Mouse (Mus musculus): ENCODE measurements around the gene Fam149a.
"Not testable (repeated sequence)": the region's sequence is repeated elsewhere in the genome, so short reads cannot be mapped to it uniquely, and the experiment has no call there.

Fam149a gene

DNA sequence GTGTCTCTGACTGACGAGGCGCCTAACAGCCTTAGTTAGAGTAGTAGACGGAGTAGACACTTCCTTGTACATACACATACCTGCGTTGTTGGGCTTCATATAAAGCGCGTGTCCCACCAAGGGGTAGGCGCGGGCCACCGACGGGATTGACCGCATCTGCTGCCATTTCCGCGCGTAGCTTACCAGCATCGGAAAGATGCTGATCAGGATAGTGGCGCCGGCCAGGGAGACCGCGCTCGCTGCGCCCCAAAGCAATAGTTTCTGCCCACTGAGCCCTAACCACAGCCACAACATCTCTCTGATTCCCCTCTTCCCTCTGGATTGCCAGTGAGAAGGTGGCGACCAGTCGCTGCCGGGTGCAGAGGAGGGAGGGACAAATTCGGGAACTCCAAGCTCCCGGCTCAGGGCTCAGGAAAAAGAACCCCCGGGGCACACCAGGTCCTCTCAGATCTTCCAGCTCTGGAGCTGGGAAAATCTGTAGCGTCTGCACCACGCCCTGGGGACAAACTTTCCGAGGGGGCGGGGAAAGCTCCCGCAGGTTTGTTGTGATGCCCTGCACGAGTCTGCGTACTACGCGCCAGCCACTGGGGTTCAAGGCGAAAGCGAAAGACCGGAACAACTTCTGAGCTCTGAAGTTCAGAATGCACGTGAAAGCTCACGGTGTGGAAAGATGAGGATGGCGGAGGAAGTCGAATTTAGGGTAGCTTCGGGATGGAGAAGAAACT is 49.2 kb downstream of the Fam149a start, which contains the start of gene Cyp4v3:
Cyp4v3 (minus strand) TSS at position 532 of the 725 bp plus-strand sequence.
- no peak for DNase-seq (ENCODE audit: extremely low read depth, low read depth)

DNA sequence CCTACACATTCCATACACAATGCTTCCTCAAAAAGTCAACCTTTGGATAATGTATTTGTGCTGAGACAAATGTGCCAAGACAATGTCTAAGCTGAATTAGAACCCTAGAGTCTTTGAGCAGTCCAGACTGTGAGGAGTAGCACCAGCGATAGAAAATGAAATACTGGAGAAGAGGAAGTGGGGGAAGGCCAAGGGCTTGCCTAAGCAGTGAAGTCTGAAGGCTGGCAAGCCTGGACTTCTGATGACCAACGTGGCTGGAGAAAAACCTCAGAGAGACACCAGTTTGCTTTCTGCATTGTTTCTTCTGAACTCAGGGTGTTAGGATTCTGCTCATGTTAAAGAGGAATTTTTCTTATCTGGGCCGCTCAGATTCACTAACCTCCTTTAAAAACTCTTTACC is 51.2 kb downstream of the Fam149a start:
- DNase-seq (ENCODE audit: extremely low read depth, low read depth): no peak

- DNase-seq (ENCODE audit: extremely low read depth, low read depth): no peak
These were observed 52.7 kb downstream of the Fam149a start for GRCm38 (mm10) chr8:45329206-45329980.

GRCm38 (mm10) chr8:45327076-45327475 is 55.0 kb downstream of the Fam149a start:
- DNase-seq (ENCODE audit: extremely low read depth, low read depth): not testable (repeated sequence)

- no peak for DNase-seq (ENCODE audit: extremely low read depth, low read depth)
These were observed 57.9 kb downstream of the Fam149a start for GRCm38 (mm10) chr8:45324151-45324550.

DNA sequence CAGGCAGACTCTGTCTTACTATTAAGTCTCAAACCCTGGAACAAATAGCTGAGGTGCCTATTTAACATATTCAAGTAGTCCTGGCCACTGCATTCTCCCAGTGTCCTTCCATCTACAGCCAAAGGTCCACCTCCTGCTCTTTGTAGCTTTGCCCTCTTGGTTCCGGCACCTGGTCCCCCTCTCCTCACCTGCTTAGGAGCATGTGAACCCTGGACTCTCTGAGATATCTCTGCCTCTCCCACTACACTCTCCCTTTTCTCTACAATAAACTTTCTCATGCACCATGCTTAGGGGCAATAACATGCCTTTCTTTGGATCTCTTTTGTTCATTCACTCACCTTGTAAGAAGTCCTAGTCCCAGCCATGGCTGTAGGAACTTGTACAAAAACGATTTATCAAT is 60.7 kb downstream of the Fam149a start:
- DNase-seq (ENCODE audit: extremely low read depth, low read depth): no peak

DNA sequence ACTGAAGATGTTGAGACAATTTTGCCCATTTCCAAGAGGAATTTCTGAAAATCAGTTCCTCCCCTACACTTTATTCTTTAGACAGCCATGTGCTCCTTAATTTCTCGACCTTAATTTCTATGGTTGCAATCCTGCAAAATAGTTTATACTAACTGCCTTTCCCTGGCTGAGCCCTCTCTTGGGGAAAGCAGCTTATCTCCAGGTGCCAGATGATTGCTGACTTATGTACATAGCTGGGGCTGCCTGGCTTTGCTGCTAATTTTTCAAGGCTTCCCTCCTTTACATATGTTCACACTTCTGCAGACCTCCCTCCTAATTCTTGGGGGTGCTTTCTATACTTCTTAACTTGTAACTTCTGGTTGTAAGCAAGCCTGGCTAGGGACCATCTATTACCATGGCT is 61.2 kb downstream of the Fam149a start:
- no peak for DNase-seq (ENCODE audit: extremely low read depth, low read depth)

GRCm38 (mm10) chr8:45310967-45311366 is 71.1 kb downstream of the Fam149a start:
- DNase-seq (ENCODE audit: extremely low read depth, low read depth): no peak

DNA sequence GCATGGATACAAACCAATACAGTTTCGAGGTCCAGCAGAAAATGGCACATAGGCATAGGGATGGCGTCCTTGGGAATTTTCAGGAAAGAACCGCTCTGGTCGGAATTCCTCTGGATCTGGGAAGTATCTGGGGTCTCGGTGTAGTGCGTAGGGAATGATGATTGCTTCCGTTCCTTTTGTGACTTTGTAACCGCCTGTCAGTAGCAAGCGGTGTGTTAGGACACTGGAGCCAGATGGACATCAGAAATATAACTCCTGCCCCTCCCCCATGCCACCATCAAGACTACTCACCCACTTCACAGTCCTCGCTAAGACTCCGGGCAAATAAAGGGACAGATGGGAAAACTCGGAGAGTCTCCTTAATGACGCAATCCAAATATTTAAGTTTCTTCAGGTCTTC is 73.7 kb downstream of the Fam149a start, which contains the start of gene Gm45753:
Gm45753 (minus strand) TSS at position 101 of the 400 bp plus-strand sequence.
- DNase-seq (ENCODE audit: extremely low read depth, low read depth): no peak

DNA sequence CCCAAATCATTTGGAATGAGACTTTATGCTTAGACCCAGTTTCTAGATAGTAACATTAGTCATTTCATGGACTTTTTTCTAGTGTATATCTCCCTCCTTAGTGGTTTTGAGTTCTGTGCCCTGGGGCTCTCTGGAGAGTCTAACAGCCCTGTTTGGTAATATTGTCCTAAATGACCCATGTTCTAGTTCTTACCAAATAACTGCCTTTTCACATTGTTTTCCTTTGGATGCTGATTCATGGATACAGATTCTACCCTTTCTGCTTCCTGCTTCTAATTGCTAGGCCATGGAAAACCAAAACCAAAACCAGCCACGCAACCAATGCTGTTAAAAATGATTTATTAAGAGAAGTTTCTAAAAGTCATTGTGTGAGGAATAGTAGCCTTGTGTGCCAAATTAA is 76.6 kb downstream of the Fam149a start:
- no peak for DNase-seq (ENCODE audit: extremely low read depth, low read depth)

DNA sequence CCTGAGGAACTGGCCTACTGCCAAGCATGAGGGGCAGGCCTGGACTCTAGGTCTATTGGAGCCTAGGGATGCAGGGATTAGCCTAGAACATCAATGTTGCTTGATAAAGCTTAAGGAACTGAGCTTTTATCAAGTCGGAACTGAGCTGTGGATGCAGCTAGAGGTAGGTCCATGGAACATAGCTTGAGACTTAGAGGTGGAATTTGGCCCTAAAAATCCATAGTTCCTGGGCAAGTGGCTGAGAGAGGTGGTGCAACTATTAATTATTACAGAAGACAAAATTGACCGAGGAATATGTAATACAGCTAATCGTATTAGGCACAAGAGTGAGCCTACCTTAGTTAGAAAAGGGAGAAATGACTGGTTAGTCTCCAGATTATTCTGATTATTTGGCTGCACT is 77.7 kb downstream of the Fam149a start:
- DNase-seq (ENCODE audit: extremely low read depth, low read depth): no peak

- no peak for DNase-seq (ENCODE audit: extremely low read depth, low read depth)
These were observed 79.7 kb downstream of the Fam149a start for GRCm38 (mm10) chr8:45302390-45302789.

- no peak for DNase-seq (ENCODE audit: extremely low read depth, low read depth)
These were observed 86.8 kb downstream of the Fam149a start for GRCm38 (mm10) chr8:45295276-45295675.

DNA sequence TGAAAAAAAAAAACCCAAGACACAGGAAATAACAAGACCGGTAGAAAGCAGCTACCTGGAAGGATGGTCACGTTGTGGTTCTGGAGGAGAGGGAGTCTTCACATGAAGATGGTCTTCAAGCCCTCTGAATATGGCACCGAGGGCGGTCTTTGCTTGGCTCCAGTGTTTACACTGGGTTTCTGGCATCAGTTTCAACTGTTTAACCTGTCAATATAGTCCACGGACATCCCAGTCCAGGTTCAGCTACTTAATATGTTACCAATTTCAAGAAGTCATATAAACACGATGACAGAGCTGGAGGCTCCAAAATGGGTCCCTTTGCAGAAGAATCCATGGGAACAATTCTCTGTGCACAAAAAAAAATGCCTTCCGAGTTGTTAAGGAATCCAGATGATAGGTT is 87.4 kb downstream of the Fam149a start, which contains the start of gene Klkb1:
Klkb1 (minus strand) TSS at position 173 of the 400 bp plus-strand sequence.
- no peak for DNase-seq (ENCODE audit: extremely low read depth, low read depth)

GRCm38 (mm10) chr8:45291790-45292189 is 90.3 kb downstream of the Fam149a start:
- no peak for DNase-seq (ENCODE audit: extremely low read depth, low read depth)
